Mouse (Mus musculus) ES-Bruce4 (cell line): ENCODE measurements around the gene Soat1.
A peak's percentile ranks its signal among the peaks of the same experiment; 100 is the strongest.

Experiments
- CTCF ChIP-seq: IDR thresholded peaks from one replicate; pipeline ENCODE4 v1.8.1; 2011; ENCODE audit warnings: low read depth, low read length
- EP300 ChIP-seq: IDR thresholded peaks from 2 replicates; pipeline ENCODE4 v1.6.1; 2011; ENCODE audit warnings: low read depth, low read length; ENCODE audit not compliant: insufficient read depth
- POLR2A ChIP-seq: IDR thresholded peaks from one replicate; pipeline ENCODE4 v1.8.1; 2011; ENCODE audit warnings: low read length; ENCODE audit not compliant: insufficient read depth

GRCm38 (mm10) chr1:156487498-156487897 lies 13.4 kb upstream of the Soat1 start:
- TF ChIP-seq CTCF (peak; percentile 35), POLR2A (no peak), EP300 (no peak)
